In the genomic region with DNA sequence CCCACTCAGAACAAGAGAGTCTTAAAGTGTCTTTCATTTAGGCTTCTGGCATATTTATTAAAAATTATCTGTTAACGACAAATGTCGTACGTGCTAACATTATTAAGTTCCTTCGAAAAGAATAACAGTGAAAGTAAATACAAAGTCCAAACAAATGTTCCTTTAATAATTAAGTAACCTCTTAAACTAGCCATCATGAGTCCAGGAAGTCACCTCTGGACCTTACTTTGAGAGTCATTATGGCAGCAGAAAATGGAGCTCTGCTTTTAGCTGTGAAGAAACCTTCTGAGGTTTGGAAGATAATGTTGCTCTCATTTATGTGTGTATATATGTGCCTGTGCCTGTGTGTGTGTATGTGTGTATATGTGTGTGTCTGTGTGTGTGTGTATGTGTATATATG, we compare ENCODE assay signal across 23 mouse cellular contexts. TPM values are rescaled to one million over a fixed set of nuclear protein-coding genes. Genes with fewer than 3 reads are reported as not detected.
A peak's percentile ranks its signal among the peaks of the same experiment; 100 is the strongest.
DNase-seq lines count a peak whose midpoint lies in the region; ATAC-seq and TF ChIP-seq lines count a peak whose summit lies in the region.
"Had no signal": no experiment of that assay in that cellular context is flagged by ENCODE, and none has a peak within 500 bp of the region (broad histone marks: within the 10 kb centered on the region; RNA-seq: fewer than 3 reads in every experiment).

No protein-coding gene starts in this region.

- ATAC-seq in kidney, embryonic 16.5 days (ENCODE audit: low FRiP score, low TSS enrichment) = no peak
- ATAC-seq in kidney, postnatal 0 days (replicated peaks; ENCODE audit: low FRiP score, low read depth) = no peak
- no peak for ATAC-seq in kidney, embryonic 14.5 days (ENCODE audit: low FRiP score, low TSS enrichment)
- ATAC-seq: activated CD4-positive, CD25-positive, alpha-beta regulatory T cell, adult 4 months; CD4-positive, CD25-positive, alpha-beta regulatory T cell, adult 4 months; Patski had no signal

- no peaks in the 10 kb centered on the region for H3K36me3 ChIP-seq in kidney, adult 2 months (ENCODE audit: control insufficient read depth, insufficient read depth, low read length)
- H3K36me3 ChIP-seq in kidney, embryonic 16.5 days (ENCODE audit: insufficient read depth, low read length) = peaks cover 10% of the 10 kb centered on the region; the same call in 1 of the 2 replicates
- 0 out of 2 replicates have a peak, but pooled peaks cover 8% of the 10 kb centered on the region for H3K36me3 ChIP-seq in kidney, postnatal 0 days (ENCODE audit: insufficient read depth, low read length)
- peaks cover 2% of the 10 kb centered on the region; the same call in 1 of the 2 replicates for H3K36me3 ChIP-seq in kidney, embryonic 14.5 days (ENCODE audit: control insufficient read depth, insufficient read depth, low read length)
- H3K36me3 ChIP-seq: G1E had no signal

- DNase-seq in kidney, adult 2 months = peak; percentile 52
- DNase-seq in kidney, adult 18-20 months = no peak
- DNase-seq in kidney, adult 9 months = peak; percentile 58
- DNase-seq in kidney, postnatal 0 days (ENCODE audit: low spot score) = no peak
- DNase-seq: adrenal gland, adult 2 months; adrenal gland, adult 8-10 months; adrenal gland, postnatal 10 days; adrenal gland, postnatal 14 days; adrenal gland, postnatal 25 days; adrenal gland, postnatal 36 days; B cell, adult 2 months; cerebellum, adult 11 months; cerebellum, adult 11-12 months; cerebellum, adult 18-20 months had no signal

- H3K27ac ChIP-seq in kidney, adult 2 months (ENCODE audit: insufficient read depth, low read depth, low read length) = peak overlapping the region; percentile 57
- H3K27ac ChIP-seq in kidney, embryonic 16.5 days (ENCODE audit: low read length) = no peak overlapping the region
- H3K27ac ChIP-seq in kidney, postnatal 0 days = peak overlapping the region; percentile 54; the same call in 1 of the 2 replicates
- H3K27ac ChIP-seq in kidney, embryonic 14.5 days (ENCODE audit: low read depth, low read length) = no peak overlapping the region

- H3K4me2 ChIP-seq in kidney, embryonic 16.5 days (replicated peaks; ENCODE audit: low read depth, low read length) = no peak overlapping the region
- H3K4me2 ChIP-seq in kidney, postnatal 0 days (ENCODE audit: low read length) = no peak overlapping the region
- H3K4me2 ChIP-seq in kidney, embryonic 14.5 days (replicated peaks; ENCODE audit: low read depth, low read length) = no peak overlapping the region

- peaks cover 3% of the 10 kb centered on the region; the same call in 1 of the 2 replicates for H3K4me1 ChIP-seq in kidney, adult 2 months (ENCODE audit: control insufficient read depth, insufficient read depth, low read length)
- no peaks in the 10 kb centered on the region for H3K4me1 ChIP-seq in kidney, embryonic 16.5 days (ENCODE audit: insufficient read depth, low read length)
- H3K4me1 ChIP-seq in kidney, postnatal 0 days (replicated peaks; ENCODE audit: insufficient read depth, low read length) = no peaks in the 10 kb centered on the region
- no peaks in the 10 kb centered on the region for H3K4me1 ChIP-seq in kidney, embryonic 14.5 days (ENCODE audit: control insufficient read depth, insufficient read depth, low read length)

- no peaks in the 10 kb centered on the region for H3K9me3 ChIP-seq in kidney, embryonic 16.5 days (ENCODE audit: low read length)
- no peaks in the 10 kb centered on the region for H3K9me3 ChIP-seq in kidney, postnatal 0 days (replicated peaks; ENCODE audit: low read length)
- no peaks in the 10 kb centered on the region for H3K9me3 ChIP-seq in kidney, embryonic 14.5 days (ENCODE audit: control insufficient read depth, low read length)

- TF ChIP-seq POLR2A in kidney, adult 2 months (IDR thresholded peaks at IDR 0.05; ENCODE audit: low read depth, low read length) = no peak

- H3K4me3 ChIP-seq in kidney, adult 2 months (ENCODE audit: insufficient read depth, low read depth, low read length) = no peak overlapping the region
- H3K4me3 ChIP-seq in kidney, embryonic 16.5 days (ENCODE audit: low read length) = no peak overlapping the region
- H3K4me3 ChIP-seq in kidney, postnatal 0 days (replicated peaks; ENCODE audit: low read depth, low read length) = no peak overlapping the region
- H3K4me3 ChIP-seq in kidney, embryonic 14.5 days (ENCODE audit: low read length) = no peak overlapping the region

- 40% methylated on average over 4 of the region's 4 CpGs for WGBS in kidney, adult 2 months
- 59% methylated on average over 4 of the region's 4 CpGs for WGBS in kidney, embryonic 16.5 days
- WGBS in kidney, postnatal 0 days = 59% methylated on average over 4 of the region's 4 CpGs
- 62% methylated on average over 4 of the region's 4 CpGs for WGBS in kidney, embryonic 14.5 days

- H3K27me3 ChIP-seq in kidney, adult 2 months (replicated peaks; ENCODE audit: control insufficient read depth, insufficient read depth, low read length) = no peaks in the 10 kb centered on the region
- H3K27me3 ChIP-seq in kidney, embryonic 16.5 days (ENCODE audit: insufficient read depth, low read length) = no peaks in the 10 kb centered on the region
- H3K27me3 ChIP-seq in kidney, postnatal 0 days (ENCODE audit: insufficient read depth, low read length) = no peaks in the 10 kb centered on the region
- H3K27me3 ChIP-seq in kidney, embryonic 14.5 days (ENCODE audit: control insufficient read depth, insufficient read depth, low read length) = no peaks in the 10 kb centered on the region
- H3K27me3 ChIP-seq: CH12.LX, Patski had no signal

- no peak overlapping the region for H3K9ac ChIP-seq in kidney, embryonic 16.5 days (replicated peaks; ENCODE audit: low read length)
- H3K9ac ChIP-seq in kidney, postnatal 0 days (ENCODE audit: low read depth, low read length) = no peak overlapping the region
- H3K9ac ChIP-seq in kidney, embryonic 14.5 days (ENCODE audit: low read depth, low read length) = no peak overlapping the region

- TF ChIP-seq CTCF in kidney, adult 2 months (conservative IDR thresholded peaks at IDR 0.05; ENCODE audit: insufficient read depth, insufficient read length, low read depth, low read length) = no peak
- no peak for TF ChIP-seq CTCF in kidney, postnatal 0 days (IDR thresholded peaks at IDR 0.05; ENCODE audit: low read depth)

RNA-seq across cellular contexts. Expression of gene Clip4, which starts 35.6 kb away (rescaled TPM):
- polyA plus RNA-seq in kidney, adult 2 months (2012; rRNA removed) = 5.8 and 8.0 TPM in 2 replicates
- 4.7 and 4.9 TPM in 2 replicates for polyA plus RNA-seq in kidney, embryonic 16.5 days (2015; fragmentation: Nextera tagmentation; extraction: Ambion mirVana)
- polyA plus RNA-seq in kidney, postnatal 0 days (2015; fragmentation: Nextera tagmentation; extraction: Ambion mirVana) = 6.2 and 6.9 TPM in 2 replicates
- polyA plus RNA-seq in kidney, embryonic 14.5 days (2014; fragmentation: Nextera tagmentation; extraction: Ambion mirVana) = 6.7 and 7.4 TPM in 2 replicates
- polyA plus RNA-seq: activated CD4-positive, CD25-positive, alpha-beta regulatory T cell, adult 4 months; CD4-positive, CD25-positive, alpha-beta regulatory T cell, adult 4 months; G1E had no signal

RNA-seq across cellular contexts. Expression of gene Pcare, which starts 51.2 kb away (rescaled TPM):
- not detected in 2 replicates for polyA plus RNA-seq in kidney, adult 2 months (2012; rRNA removed)
- 0.04 TPM in 1 of 2 replicates, not detected in the other for polyA plus RNA-seq in kidney, embryonic 16.5 days (2015; fragmentation: Nextera tagmentation; extraction: Ambion mirVana)
- polyA plus RNA-seq in kidney, postnatal 0 days (2015; fragmentation: Nextera tagmentation; extraction: Ambion mirVana) = not detected in 2 replicates
- polyA plus RNA-seq in kidney, embryonic 14.5 days (2014; fragmentation: Nextera tagmentation; extraction: Ambion mirVana) = not detected in 2 replicates
- polyA plus RNA-seq: activated CD4-positive, CD25-positive, alpha-beta regulatory T cell, adult 4 months; adrenal gland, adult 2 months; brain, embryonic 14.5 days; C2C12; CD4-positive, CD25-positive, alpha-beta regulatory T cell, adult 4 months; G1E; Patski had no signal

Comparison
In these comparisons a context has a peak if more than half of its experiments do, and no peak if none do; other contexts are left out.
1. DNase-seq: peak in kidney, adult 2 months (single experiment) and kidney, adult 9 months (single experiment); none in kidney, adult 18-20 months (single experiment) and kidney, postnatal 0 days (single experiment).
2. H3K27ac ChIP-seq: peak in kidney, adult 2 months (single experiment) and kidney, postnatal 0 days (single experiment); none in kidney, embryonic 16.5 days (single experiment) and kidney, embryonic 14.5 days (single experiment).